Mouse (Mus musculus): ENCODE data around the gene Il11.

GRCm38 (mm10) chr7:4811842-4812302 lies 29.2 kb upstream of the Il11 start:
- TF ChIP-seq MAX (IDR thresholded peaks at IDR 0.05; ENCODE audit: low read depth) (no peak), REST (IDR thresholded peaks at IDR 0.05; ENCODE audit: insufficient read depth, insufficient read length) (no peak), POLR2A (IDR thresholded peaks at IDR 0.05; ENCODE audit: insufficient read length, low read depth) (no peak), POLR2AphosphoS2 (IDR thresholded peaks at IDR 0.05; ENCODE audit: insufficient read length, low read depth) (no peak), CEBPB (IDR thresholded peaks at IDR 0.05; ENCODE audit: insufficient read depth, poor library complexity, severe bottlenecking) (no peak), TCF12 (IDR thresholded peaks at IDR 0.05; ENCODE audit: insufficient read depth, poor library complexity, severe bottlenecking) (no peak), E2F4 (IDR thresholded peaks at IDR 0.05; ENCODE audit: insufficient read depth) (no peak), MYOG (IDR thresholded peaks at IDR 0.05; ENCODE audit: control insufficient read depth in 1 of 3, insufficient read depth in 1 of 3, insufficient read length in 2 of 3, low read depth in 2 of 3) (no peak), MYOD1 (IDR thresholded peaks at IDR 0.05; ENCODE audit: control insufficient read depth in 1 of 3, insufficient read length in 2 of 3, low read depth in 2 of 3) (no peak), USF1 (IDR thresholded peaks at IDR 0.05; ENCODE audit: low read depth) (no peak), TCF3 (IDR thresholded peaks at IDR 0.05; ENCODE audit: insufficient read length, low read depth) (no peak), SRF (IDR thresholded peaks at IDR 0.05; ENCODE audit: control insufficient read depth, insufficient read length, low read depth) (no peak)

Measured in myocyte (in vitro differentiated cells).